ENCODE assay signal across 24 mouse cellular contexts in genomic region chr6:92273652-92274322, GRCm38 (mm10). TPM values are rescaled to one million over a fixed set of nuclear protein-coding genes. Genes with fewer than 3 reads are reported as not detected.
A peak's percentile ranks its signal among the peaks of the same experiment; 100 is the strongest.
DNase-seq lines count a peak whose midpoint lies in the region; ATAC-seq and TF ChIP-seq lines count a peak whose summit lies in the region.
"Had no signal": no experiment of that assay in that cellular context is flagged by ENCODE, and none has a peak within 500 bp of the region (broad histone marks: within the 10 kb centered on the region; RNA-seq: fewer than 3 reads in every experiment).

No protein-coding gene starts in this region.

- no peak for TF ChIP-seq CTCF in liver, postnatal 0 days (IDR thresholded peaks at IDR 0.05; ENCODE audit: low read depth)

- H3K4me3 ChIP-seq in liver, embryonic 13.5 days (replicated peaks), result no peak overlapping the region
- H3K4me3 ChIP-seq in liver, postnatal 0 days (ENCODE audit: low read depth, low read length), result no peak overlapping the region
- no peak overlapping the region for H3K4me3 ChIP-seq in forebrain, embryonic 16.5 days (replicated peaks; ENCODE audit: low read length)
- H3K4me3 ChIP-seq: embryonic facial prominence, embryonic 15.5 days; erythroblast, embryonic 14.5 days; heart, embryonic 12.5 days; hindbrain, embryonic 10.5 days; intestine, embryonic 15.5 days had no signal

- H3K4me1 ChIP-seq in liver, embryonic 13.5 days (replicated peaks), result peaks cover 15% of the 10 kb centered on the region
- no peaks in the 10 kb centered on the region for H3K4me1 ChIP-seq in liver, postnatal 0 days (ENCODE audit: insufficient read depth)
- peaks cover 7% of the 10 kb centered on the region for H3K4me1 ChIP-seq in forebrain, embryonic 16.5 days (replicated peaks; ENCODE audit: control insufficient read depth, insufficient read depth, low read length)
- H3K4me1 ChIP-seq: embryonic facial prominence, embryonic 15.5 days; heart, embryonic 12.5 days; intestine, embryonic 15.5 days had no signal

- whole genome bisulfite sequencing in liver, embryonic 13.5 days (ENCODE audit: insufficient replicate concordance), result 21% methylated on average over 6 of the region's 6 CpGs
- 56% methylated on average over 6 of the region's 6 CpGs for WGBS in liver, postnatal 0 days (ENCODE audit: insufficient replicate concordance)
- 86% methylated on average over 6 of the region's 6 CpGs for WGBS in forebrain, embryonic 16.5 days

- no peak; the same call in 1 of the 2 replicates for TF ChIP-seq EP300 in liver, postnatal 0 days (IDR thresholded peaks at IDR 0.05; ENCODE audit: low read depth)

- intact Hi-C loops in gastrocnemius, postnatal 36 days (cut with DNase I), result no loop called here

- H3K27ac ChIP-seq in liver, embryonic 13.5 days, result peak overlapping the region; percentile 3
- H3K27ac ChIP-seq in liver, postnatal 0 days (ENCODE audit: low read depth), result no peak overlapping the region
- H3K27ac ChIP-seq in forebrain, embryonic 16.5 days (ENCODE audit: low read length), result no peak overlapping the region
- H3K27ac ChIP-seq: embryonic facial prominence, embryonic 15.5 days; hindbrain, embryonic 10.5 days; hindbrain, embryonic 14.5 days; intestine, embryonic 15.5 days had no signal

- DNase-seq in c-Kit-positive CD71-positive TER-119-negative erythroid progenitor cells, embryonic 14.5 days (ENCODE audit: low read depth), result peak; percentile 44
- peak; percentile 46 for DNase-seq in liver, embryonic 13.5 days
- DNase-seq in liver, postnatal 0 days, result no peak
- DNase-seq in lung, postnatal 14 days, result no peak
- no peak for DNase-seq in gastrocnemius, postnatal 36 days
- DNase-seq: adrenal gland, adult 8-10 months; cerebellum, adult 2 months; cerebellum, postnatal 10 days; embryo, embryonic 11 days; forebrain, postnatal 0 days had no signal

- H3K9ac ChIP-seq in liver, embryonic 13.5 days, result no peak overlapping the region
- no peak overlapping the region for H3K9ac ChIP-seq in liver, postnatal 0 days (replicated peaks)
- H3K9ac ChIP-seq in forebrain, embryonic 16.5 days (replicated peaks; ENCODE audit: low read depth, low read length), result no peak overlapping the region
- H3K9ac ChIP-seq: embryonic facial prominence, embryonic 15.5 days; forebrain, postnatal 0 days; heart, embryonic 12.5 days; hindbrain, embryonic 14.5 days; intestine, embryonic 15.5 days had no signal

- H3K36me3 ChIP-seq in liver, embryonic 13.5 days, result no peaks in the 10 kb centered on the region
- no peaks in the 10 kb centered on the region for H3K36me3 ChIP-seq in liver, postnatal 0 days (replicated peaks; ENCODE audit: insufficient read depth, low read length)
- H3K36me3 ChIP-seq in forebrain, embryonic 16.5 days (ENCODE audit: control insufficient read depth, insufficient read depth), result no peaks in the 10 kb centered on the region
- H3K36me3 ChIP-seq: embryonic facial prominence, embryonic 15.5 days; heart, embryonic 12.5 days; hindbrain, embryonic 10.5 days; intestine, embryonic 15.5 days had no signal

- no peaks in the 10 kb centered on the region for H3K9me3 ChIP-seq in liver, embryonic 13.5 days (replicated peaks)
- no peaks in the 10 kb centered on the region for H3K9me3 ChIP-seq in liver, postnatal 0 days (ENCODE audit: low read length)
- H3K9me3 ChIP-seq in forebrain, embryonic 16.5 days (ENCODE audit: control insufficient read depth, low read length), result no peaks in the 10 kb centered on the region
- H3K9me3 ChIP-seq: embryonic facial prominence, embryonic 15.5 days; heart, embryonic 12.5 days; hindbrain, embryonic 10.5 days; intestine, embryonic 15.5 days had no signal

- 0 out of 2 replicates have a peak, but pooled peaks have one; percentile 10 for ATAC-seq in erythroid progenitor cell, adult 5-6 weeks (replicated peaks; ENCODE audit: low FRiP score, poor library complexity, severe bottlenecking)
- ATAC-seq in liver, embryonic 13.5 days (ENCODE audit: low read depth), result peak; percentile 95
- peak; percentile 66 for ATAC-seq in liver, postnatal 0 days
- no peak for ATAC-seq in monocyte, adult 5-6 weeks (replicated peaks; ENCODE audit: insufficient number of reproducible peaks, low FRiP score, low TSS enrichment, poor library complexity, severe bottlenecking)
- no peak for ATAC-seq in forebrain, embryonic 16.5 days
- ATAC-seq: forebrain, postnatal 0 days; intestine, embryonic 15.5 days had no signal

- H3K27me3 ChIP-seq in liver, embryonic 13.5 days, result no peaks in the 10 kb centered on the region
- no peaks in the 10 kb centered on the region for H3K27me3 ChIP-seq in liver, postnatal 0 days (ENCODE audit: insufficient read depth, low read length)
- H3K27me3 ChIP-seq in forebrain, embryonic 16.5 days (replicated peaks; ENCODE audit: control insufficient read depth, insufficient read depth, low read length), result no peaks in the 10 kb centered on the region
- H3K27me3 ChIP-seq: embryonic facial prominence, embryonic 15.5 days; heart, embryonic 12.5 days; intestine, embryonic 15.5 days had no signal

- peak overlapping the region; percentile 23 for H3K4me2 ChIP-seq in liver, embryonic 13.5 days
- no peak overlapping the region for H3K4me2 ChIP-seq in liver, postnatal 0 days (ENCODE audit: low read depth, low read length)
- H3K4me2 ChIP-seq in forebrain, embryonic 16.5 days (ENCODE audit: low read length), result no peak overlapping the region
- H3K4me2 ChIP-seq: embryonic facial prominence, embryonic 15.5 days; heart, embryonic 12.5 days; hindbrain, embryonic 14.5 days; intestine, embryonic 15.5 days had no signal

RNA-seq across cellular contexts. Expression of gene Trh, which starts 29.3 kb away (rescaled TPM):
- not detected in 2 replicates for total RNA-seq in erythroid progenitor cell, adult 5-6 weeks (2015; ENCODE audit: low replicate concordance)
- total RNA-seq in erythroid progenitor cell, adult 5-6 weeks (2017; ENCODE audit: low replicate concordance), result not detected in 2 replicates
- polyA plus RNA-seq in liver, embryonic 13.5 days (2015; fragmentation: Nextera tagmentation; extraction: Ambion mirVana), result not detected in 2 replicates
- polyA plus RNA-seq in liver, postnatal 0 days (2015; fragmentation: Nextera tagmentation; extraction: Ambion mirVana), result 0.07 TPM in 1 of 2 replicates, not detected in the other
- total RNA-seq in monocyte, adult 5-6 weeks (2017), result not detected in 3 replicates
- total RNA-seq in gastrocnemius, postnatal 36 days (2021), result not detected
- 3.8 and 9.1 TPM in 2 replicates for polyA plus RNA-seq in forebrain, embryonic 16.5 days (2015; fragmentation: Nextera tagmentation; extraction: Ambion mirVana)
- total RNA-seq: adrenal gland, adult 8-10 months; CH12.LX; gastrocnemius, adult 18-20 months; gastrocnemius, postnatal 4 days; heart, adult 8-10 months; heart, postnatal 25 days had no signal
- polyA plus RNA-seq: erythroblast, embryonic 14.5 days had no signal

RNA-seq across cellular contexts. Expression of gene Rbsn, which starts 59.1 kb away (rescaled TPM):
- total RNA-seq in erythroid progenitor cell, adult 5-6 weeks (2015; ENCODE audit: low replicate concordance), result 4.0 and 5.0 TPM in 2 replicates
- total RNA-seq in erythroid progenitor cell, adult 5-6 weeks (2017; ENCODE audit: low replicate concordance), result 9.4 TPM in 2 replicates
- 8.9 and 12.3 TPM in 2 replicates for polyA plus RNA-seq in liver, embryonic 13.5 days (2015; fragmentation: Nextera tagmentation; extraction: Ambion mirVana)
- 4.4 and 6.2 TPM in 2 replicates for polyA plus RNA-seq in liver, postnatal 0 days (2015; fragmentation: Nextera tagmentation; extraction: Ambion mirVana)
- 22.6 to 29.9 TPM (median 27.0 TPM) in 3 replicates for total RNA-seq in monocyte, adult 5-6 weeks (2017)
- total RNA-seq in gastrocnemius, postnatal 36 days (2021), result 10 to 100 TPM in 1 of 2 experiments, 1 to 10 TPM in 1; 9.8 to 10.0 TPM
- polyA plus RNA-seq in forebrain, embryonic 16.5 days (2015; fragmentation: Nextera tagmentation; extraction: Ambion mirVana), result 34.6 and 37.9 TPM in 2 replicates

Comparison
In these comparisons a context has a peak if more than half of its experiments do, and no peak if none do; other contexts are left out.
1. DNase-seq: peak in c-Kit-positive CD71-positive TER-119-negative erythroid progenitor cells, embryonic 14.5 days (single experiment) and liver, embryonic 13.5 days (single experiment); none in liver, postnatal 0 days (single experiment), lung, postnatal 14 days (single experiment) and gastrocnemius, postnatal 36 days (0 of 2).
2. ATAC-seq: peak in erythroid progenitor cell, adult 5-6 weeks (single experiment), liver, embryonic 13.5 days (single experiment) and liver, postnatal 0 days (single experiment); none in monocyte, adult 5-6 weeks (single experiment) and forebrain, embryonic 16.5 days (single experiment).